Mouse (Mus musculus) layer of hippocampus, adult 11-12 months (tissue): Measurements from ENCODE around the gene Muc4.
A peak's percentile ranks its signal among the peaks of the same experiment; 100 is the strongest.

Experiments
- DNase-seq: peaks from one replicate; pipeline ENCODE4 v3.0.0; 2022; ENCODE audit warnings: low spot score

The Muc4 gene

DNA sequence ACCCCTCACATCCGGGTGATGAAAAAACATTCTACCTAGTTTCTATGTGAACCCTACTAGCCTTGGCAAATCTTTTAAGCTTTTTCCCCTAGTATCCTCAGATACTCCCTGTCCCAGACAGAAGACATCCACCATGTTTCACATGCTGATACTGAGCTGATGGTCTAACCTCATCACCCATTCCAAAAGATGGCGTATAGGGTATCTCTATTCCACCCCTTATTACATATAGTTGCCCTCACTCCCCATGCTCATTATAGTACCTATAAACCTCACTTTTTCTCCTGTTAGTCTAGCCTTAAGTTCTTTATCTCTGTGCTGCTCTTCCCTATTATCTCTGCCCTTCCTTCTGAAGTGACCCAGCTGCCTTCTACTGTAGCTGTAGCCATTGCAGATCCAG is at the start of gene Muc4:
TSS of gene Muc4 (plus strand) at position 301 of the 400 bp plus-strand sequence.
- no peak for DNase-seq

GRCm38 (mm10) chr16:32685998-32686397 is 49.7 kb upstream of the Muc4 start:
- no peak for DNase-seq

DNA sequence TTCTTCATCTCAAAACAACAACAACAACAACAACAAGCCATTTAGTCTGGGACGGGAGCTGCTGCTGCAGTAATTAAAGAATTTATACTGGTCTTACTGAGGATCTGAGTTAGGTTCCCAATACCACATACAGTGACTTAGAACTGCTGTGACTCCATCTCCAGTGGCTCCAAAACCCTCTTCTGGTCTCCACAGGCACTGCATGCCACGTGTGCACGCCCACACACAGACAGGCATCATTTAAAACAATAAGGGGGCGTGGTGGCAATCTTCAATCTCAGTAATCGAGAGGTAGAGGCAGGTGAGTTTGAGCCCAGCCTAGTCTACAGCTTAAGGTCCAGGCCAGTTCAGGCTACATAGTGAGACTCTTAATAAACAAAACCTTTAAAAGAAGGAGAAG is 48.5 kb upstream of the Muc4 start:
- no peak for DNase-seq

DNA sequence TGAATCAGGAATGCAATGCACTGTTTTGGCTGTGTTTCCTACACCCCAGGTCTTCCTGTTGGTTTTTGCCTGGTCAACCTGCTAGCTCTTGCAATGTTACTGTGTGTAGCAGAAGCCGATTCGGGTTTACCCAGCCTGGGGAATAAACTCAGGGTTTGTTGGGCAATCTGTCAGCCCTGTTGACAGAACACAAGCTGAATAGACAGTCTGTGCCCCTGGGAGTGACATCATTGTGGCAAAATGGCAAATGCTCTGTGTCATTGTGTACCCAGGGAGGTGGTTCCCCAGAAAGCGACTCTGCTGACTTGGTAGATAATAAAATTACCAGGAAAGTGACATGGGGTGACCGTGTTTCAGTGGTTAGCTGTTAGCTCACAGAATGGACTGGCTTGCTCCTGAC is 46.9 kb upstream of the Muc4 start:
- DNase-seq = peak; percentile 70

DNA sequence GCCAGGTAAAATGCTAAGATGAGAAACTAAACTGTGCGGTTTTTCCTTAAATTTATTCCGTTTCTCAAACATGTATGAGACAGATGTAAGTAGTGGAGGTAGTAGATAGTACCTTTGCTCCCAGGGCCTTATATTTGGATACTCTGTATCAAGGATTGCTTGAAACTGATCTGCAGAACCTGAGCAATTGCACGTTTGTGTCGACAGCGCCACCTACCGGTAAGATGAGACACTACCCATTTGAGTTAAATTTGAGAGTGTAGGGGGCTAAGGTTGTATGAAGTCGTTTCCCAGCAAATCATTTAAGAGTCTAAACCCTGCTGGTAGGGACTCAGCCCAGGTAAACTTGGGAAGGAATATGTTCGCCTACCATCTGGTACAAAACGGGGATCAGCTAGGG is 46.2 kb upstream of the Muc4 start:
- peak; percentile 74 for DNase-seq

DNA sequence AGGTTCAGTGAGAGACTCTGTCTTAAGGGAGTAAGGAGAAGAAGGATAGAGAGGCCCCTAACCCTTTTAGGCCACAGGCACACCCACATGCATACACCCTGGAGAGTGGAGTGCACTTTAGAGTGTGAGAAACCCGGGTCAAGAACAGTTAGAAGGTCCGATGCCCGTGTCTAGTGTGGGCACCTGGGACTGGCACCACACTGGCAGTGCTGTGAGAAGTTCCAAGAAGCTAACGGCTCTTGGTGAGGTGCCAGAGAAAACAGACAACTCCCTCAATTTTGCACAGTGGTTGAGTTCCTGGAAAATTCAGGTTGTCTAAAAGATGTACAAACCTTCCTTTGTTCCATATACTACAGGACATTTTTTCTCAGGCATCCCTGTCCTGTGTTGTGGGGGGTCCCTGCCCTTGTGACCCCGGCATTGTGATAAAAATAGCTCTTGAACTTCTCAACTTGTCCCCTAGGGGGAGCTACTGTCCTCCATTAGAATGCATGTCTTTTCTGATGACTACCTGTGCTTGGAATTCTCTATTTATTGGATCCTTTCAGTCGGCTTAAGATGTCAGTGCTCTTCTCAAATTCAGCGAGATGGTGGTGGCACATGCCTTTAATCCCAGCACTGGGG is 38.7 kb upstream of the Muc4 start:
- DNase-seq = peak; percentile 41

DNA sequence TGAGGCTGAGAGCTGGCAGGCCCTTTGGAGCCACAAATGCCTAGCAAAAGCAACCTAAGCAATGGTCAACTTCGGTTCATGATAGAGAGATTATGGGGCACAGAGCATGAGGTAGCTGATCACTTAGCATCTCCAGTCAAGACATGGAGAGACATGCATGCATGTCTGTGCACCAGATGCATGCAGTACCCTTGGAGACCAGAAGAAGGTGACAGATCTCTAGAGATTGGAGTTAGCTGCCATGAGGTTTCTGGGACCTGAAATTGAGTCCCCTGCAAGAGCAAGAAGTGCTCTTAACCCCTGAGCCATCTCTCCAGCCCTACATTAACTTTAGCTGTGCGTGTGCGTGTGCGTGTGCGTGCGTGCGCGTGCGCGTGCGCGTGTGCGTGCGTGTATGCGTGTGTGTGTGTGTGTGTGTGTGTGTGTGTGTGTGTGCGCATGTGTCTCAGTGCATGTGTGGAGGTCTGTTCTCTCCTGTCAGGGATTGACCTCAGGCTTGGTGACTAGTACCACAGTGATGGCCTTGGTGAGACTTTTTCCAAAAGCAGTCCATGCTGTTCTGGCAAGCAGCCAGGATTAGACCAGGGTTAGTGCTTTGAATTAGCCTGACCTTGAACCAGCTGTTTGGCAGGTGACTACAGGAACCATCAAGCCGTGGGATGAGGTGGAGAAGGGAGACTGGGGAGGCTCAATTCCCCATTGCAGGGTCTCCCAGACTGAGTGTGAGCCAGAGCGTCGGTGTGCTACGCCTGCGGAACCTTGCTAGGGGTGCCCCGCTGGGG is 37.8 kb upstream of the Muc4 start:
- DNase-seq = no peak

DNA sequence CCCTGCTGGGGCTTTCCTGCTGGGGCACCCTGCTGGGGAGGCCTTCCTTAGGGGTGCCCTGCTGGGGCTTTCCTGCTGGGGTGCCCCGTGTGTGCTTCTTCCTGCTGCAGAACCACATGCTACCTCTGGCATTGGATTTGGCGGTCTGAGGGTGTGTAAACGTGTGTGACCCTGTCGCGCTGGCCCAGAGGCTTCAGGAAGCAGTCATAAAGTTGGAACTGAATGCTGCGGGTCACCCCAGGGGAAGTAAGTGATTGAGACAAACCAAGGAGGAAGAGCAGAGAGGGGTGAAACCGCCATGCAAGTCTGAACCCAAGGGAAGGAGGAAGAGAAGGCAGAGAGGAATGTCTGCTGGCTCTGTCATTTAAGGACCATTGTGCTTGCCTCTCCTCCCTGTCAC is 37.1 kb upstream of the Muc4 start:
- no peak for DNase-seq

- no peak for DNase-seq
Observed at GRCm38 (mm10) chr16:32703312-32703912, 32.3 kb upstream of the Muc4 start.

- DNase-seq = no peak
Observed at GRCm38 (mm10) chr16:32705606-32706005, 30.1 kb upstream of the Muc4 start.

DNA sequence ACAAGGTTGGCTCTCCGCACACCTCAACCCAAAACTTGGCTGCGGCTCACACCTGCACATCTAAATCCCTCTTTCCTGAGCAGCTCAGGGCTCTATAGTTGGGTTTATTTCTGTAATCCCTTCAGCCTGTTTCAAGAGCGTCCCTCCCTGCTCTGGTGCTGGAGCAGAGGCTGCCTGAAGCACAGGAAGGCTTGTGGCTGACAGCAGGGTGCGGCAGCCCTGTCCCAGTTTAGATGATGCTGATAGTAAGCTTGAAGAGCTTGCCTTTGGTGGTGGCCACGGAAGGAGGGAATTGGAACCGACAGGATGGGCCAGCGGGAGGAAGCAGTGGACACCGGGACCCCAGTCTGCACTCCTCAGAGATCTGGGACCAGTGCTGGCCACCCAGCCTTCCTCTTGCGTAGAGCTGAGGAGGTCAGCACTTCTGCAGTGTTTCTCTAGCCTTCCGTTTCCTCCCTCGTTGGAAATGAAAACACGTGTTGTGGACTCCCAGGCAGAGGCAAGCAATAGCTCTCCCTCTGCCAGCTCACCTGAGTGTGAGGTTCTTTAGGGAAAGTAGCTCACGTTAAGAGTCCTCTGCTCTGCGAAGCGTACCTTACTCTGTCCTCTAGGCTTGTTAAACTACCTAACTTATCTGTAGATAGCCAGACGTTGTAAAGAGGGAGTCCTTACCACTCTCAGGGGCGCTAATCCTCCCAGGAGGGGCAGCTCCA is 28.4 kb upstream of the Muc4 start:
- DNase-seq = no peak

- DNase-seq = no peak
Observed at GRCm38 (mm10) chr16:32707824-32708456, 27.7 kb upstream of the Muc4 start.

- DNase-seq = no peak
Observed at GRCm38 (mm10) chr16:32708457-32709033, 27.1 kb upstream of the Muc4 start.

DNA sequence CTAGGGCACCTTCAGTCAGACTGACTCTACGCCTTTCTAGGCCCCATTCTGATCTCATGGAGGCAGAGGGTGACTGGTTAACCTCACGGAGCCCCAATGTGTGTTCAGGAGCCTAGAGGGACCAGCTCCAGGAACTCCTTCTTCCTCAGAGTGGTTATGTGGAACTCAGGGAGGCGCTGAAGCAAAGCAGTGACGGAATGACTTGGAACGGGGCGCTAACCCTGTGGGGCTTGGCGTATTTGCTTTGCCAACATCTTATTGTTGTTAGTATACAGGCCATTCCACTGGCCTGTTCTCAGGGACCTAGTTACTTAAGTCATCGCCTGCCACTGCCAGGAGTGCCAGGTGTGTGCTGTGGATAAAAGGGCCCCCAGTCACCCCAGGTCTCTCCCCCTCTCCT is 26.6 kb upstream of the Muc4 start:
- no peak for DNase-seq

DNA sequence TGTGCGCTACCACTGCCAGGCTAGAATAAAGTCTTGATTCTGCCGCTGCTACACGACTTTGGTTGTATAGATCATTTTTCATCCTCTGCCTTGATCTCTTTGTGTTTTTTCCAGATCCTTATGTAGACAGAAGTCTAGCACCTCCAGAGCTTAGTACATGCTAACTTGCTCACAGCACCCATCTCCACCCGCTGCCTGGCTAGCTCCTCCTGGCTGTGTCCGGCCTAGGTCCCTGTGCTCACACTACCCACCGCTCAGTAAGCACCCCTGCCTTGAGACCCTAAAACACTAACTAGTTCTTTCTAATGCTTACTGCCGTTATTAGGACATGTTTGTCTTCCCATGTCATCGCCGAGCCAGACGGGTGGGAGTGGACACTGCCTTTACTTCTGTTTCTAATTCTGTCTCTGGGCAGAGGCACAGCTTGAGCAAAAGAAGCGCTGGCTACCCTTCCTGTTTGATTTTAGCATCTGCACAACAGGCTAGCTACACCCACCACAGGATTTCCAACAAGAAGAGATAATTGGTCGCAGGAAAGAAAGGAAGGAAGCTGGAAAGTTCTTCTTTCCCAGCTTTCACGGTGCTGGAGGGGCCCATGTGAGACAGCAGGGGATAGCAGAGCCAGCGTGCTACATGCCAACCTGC is 25.1 kb upstream of the Muc4 start:
- DNase-seq = no peak

GRCm38 (mm10) chr16:32712202-32712601 is 23.5 kb upstream of the Muc4 start:
- no peak for DNase-seq

DNA sequence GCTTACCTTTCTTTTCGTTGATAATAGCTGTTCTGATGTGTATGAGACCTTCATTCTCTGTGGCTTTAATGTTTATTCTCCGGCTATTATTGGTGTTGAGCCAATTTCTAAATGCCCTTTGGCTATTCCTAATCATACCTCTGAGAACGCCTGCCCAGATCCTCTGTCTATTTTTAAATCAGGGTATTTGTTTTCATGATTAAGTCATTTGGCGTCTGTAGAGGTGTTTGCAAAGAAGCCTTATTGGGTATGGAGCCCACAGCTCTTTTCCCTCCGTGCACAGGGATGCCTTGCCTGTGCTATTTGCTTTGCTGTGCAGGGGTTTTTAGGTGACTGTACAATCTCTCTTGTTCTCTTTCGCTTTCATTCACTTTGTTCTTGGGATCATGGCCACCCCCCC is 22.1 kb upstream of the Muc4 start:
- no peak for DNase-seq

- no peak for DNase-seq
Observed at GRCm38 (mm10) chr16:32715364-32715763, 20.3 kb upstream of the Muc4 start.

GRCm38 (mm10) chr16:32723163-32723562 is 12.5 kb upstream of the Muc4 start:
- no peak for DNase-seq

DNA sequence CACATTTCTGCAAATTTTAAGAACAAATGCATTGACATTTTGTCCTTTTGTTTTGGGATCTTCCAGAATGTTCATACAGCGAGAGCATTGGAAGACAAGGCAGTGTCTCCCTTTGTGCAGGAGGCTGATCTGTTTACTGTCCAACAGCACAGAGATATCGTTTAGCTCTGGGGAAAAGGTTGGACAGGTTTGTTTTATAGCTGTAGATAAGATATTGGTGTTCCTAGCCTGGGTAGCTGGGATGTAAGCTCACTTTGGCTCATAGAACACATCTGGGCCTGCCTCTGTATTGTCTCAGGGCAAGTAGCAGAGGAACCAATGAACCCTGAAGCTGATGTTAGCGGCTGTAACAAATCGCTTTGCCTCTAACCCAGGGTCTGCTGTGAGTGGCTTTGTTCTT is 11.9 kb upstream of the Muc4 start:
- no peak for DNase-seq

GRCm38 (mm10) chr16:32724259-32724658 is 11.4 kb upstream of the Muc4 start:
- DNase-seq = no peak
